Mouse (Mus musculus) embryonic facial prominence, embryonic 10.5 days (tissue): ENCODE measurements around the gene Naa30. TPM values are rescaled to one million over a fixed set of nuclear protein-coding genes. Genes with fewer than 3 reads are reported as not detected.
"Not testable (repeated sequence)": the region's sequence is repeated elsewhere in the genome, so short reads cannot be mapped to it uniquely, and the experiment has no call there.

Experiments
- DNase-seq: peaks from one replicate; pipeline ENCODE4 v3.0.0-alpha.2; 2017; ENCODE audit warnings: low spot score
- H3K27ac ChIP-seq: fragments of 300-500 bp; sonication (generic); replicated peaks from 2 replicates; pipeline ENCODE4 v1.5.1; 2016; ENCODE audit warnings: mild to moderate bottlenecking
- H3K27me3 ChIP-seq: fragments of 300-500 bp; sonication (generic); replicated peaks from 2 replicates; pipeline ENCODE4 v1.6.1; 2016; ENCODE audit warnings: low read depth, mild to moderate bottlenecking; ENCODE audit not compliant: poor library complexity, severe bottlenecking
- H3K36me3 ChIP-seq: fragments of 300-500 bp; sonication (generic); replicated peaks from 2 replicates; pipeline ENCODE4 v1.6.1; 2016; ENCODE audit warnings: mild to moderate bottlenecking, moderate library complexity
- H3K4me1 ChIP-seq: fragments of 300-500 bp; sonication (generic); 2 replicates; pipeline ENCODE4 v1.6.1; 2016
- H3K4me3 ChIP-seq: fragments of 300-500 bp; sonication (generic); 2 replicates; pipeline ENCODE4 v1.5.1; 2016; ENCODE audit warnings: mild to moderate bottlenecking, moderate library complexity
- H3K9me3 ChIP-seq: fragments of 300-500 bp; sonication (generic); 2 replicates; pipeline ENCODE4 v1.6.1; 2016; ENCODE audit warnings: mild to moderate bottlenecking
- WGBS: fragments of 180-500 bp; shearing (Covaris S2); methylation state at CpG from one replicate; pipeline ENCODE4 v1.1.7; 2016; 5-methylcytosine and 5-hydroxymethylcytosine counted together
- polyA plus RNA-seq: library from polyadenylated mRNA; unstranded; fragments of >200 nt; fragmentation: Nextera tagmentation; extraction: Ambion mirVana; gene quantifications from 2 replicates; pipeline ENCODE4 v1.2.1, GENCODE M21; 2016

Gene Naa30
- polyA plus RNA-seq, 1 experiment from 2014 or later = 8.7 TPM

- H3K27ac ChIP-seq = peak overlapping the region; percentile 93
- H3K36me3 ChIP-seq = peaks cover 27% of the 10 kb centered on the region
- H3K4me3 ChIP-seq = peak overlapping the region; percentile 98
- no peaks in the 10 kb centered on the region for H3K9me3 ChIP-seq
- DNase-seq = peak; percentile 13
- WGBS = 62% methylated on average over 16 of the region's 16 CpGs
- H3K27me3 ChIP-seq = no peaks in the 10 kb centered on the region
- peaks cover 25% of the 10 kb centered on the region for H3K4me1 ChIP-seq
Observed at GRCm38 (mm10) chr14:49173290-49174135, 1.5 kb downstream of the Naa30 start.

DNA sequence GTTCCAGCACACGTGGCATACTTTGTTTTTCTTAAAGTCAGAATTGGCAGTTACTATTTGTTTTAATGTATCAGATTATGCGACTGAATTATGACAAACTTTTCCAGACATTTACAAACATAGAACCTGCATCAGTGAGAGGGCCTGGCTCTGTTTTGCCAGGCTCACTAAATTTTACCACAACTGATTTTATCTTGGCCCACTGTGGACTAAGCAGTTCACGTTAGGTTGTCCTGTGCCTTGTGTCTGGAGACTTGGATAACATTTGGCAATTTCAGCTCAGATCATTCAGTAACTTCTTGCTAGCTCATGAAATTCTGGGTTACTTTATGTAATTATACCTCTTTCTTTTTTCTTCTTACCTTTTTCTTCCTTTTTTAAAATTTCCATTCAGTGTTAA is 7.7 kb downstream of the Naa30 start:
- no peaks in the 10 kb centered on the region for H3K9me3 ChIP-seq
- no peak overlapping the region for H3K4me3 ChIP-seq
- no peak for DNase-seq
- H3K27ac ChIP-seq = no peak overlapping the region
- no peaks in the 10 kb centered on the region for H3K27me3 ChIP-seq
- peaks cover 1% of the 10 kb centered on the region; the same call in 1 of the 2 replicates for H3K4me1 ChIP-seq
- WGBS = 83% methylated on average over 3 of the region's 3 CpGs
- peaks cover 64% of the 10 kb centered on the region for H3K36me3 ChIP-seq

- no peak overlapping the region for H3K4me3 ChIP-seq
- H3K4me1 ChIP-seq = no peaks in the 10 kb centered on the region
- H3K9me3 ChIP-seq = no peaks in the 10 kb centered on the region
- DNase-seq = no peak
- WGBS = 92% methylated on average over 2 of the region's 2 CpGs
- H3K27me3 ChIP-seq = no peaks in the 10 kb centered on the region
- peaks cover 92% of the 10 kb centered on the region for H3K36me3 ChIP-seq
- H3K27ac ChIP-seq = no peak overlapping the region
Observed at GRCm38 (mm10) chr14:49186270-49186669, 14.2 kb downstream of the Naa30 start.

DNA sequence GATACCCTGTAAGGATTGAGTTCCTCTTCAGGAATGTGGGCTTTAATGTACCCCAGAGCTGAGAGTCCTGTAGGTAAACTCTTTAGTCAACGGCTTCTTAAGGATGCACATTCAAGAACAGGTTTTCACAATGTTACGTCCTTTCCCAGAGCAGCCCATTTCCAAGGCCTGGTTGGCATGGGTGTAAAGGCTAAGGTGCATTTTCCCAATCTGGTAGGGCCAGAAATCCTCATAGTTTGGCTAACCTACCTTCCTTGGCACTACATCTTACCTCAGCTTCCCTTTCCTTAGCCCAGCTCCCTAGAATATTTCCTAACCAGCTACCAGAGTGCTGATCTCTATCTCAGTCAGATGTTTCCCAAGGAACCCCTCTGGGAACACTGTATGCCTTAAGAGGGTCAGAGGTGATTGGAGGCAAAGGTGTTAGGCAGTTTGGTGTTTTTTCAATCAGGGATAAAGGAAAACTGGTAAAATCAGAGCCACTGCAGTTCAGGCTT is 25.1 kb downstream of the Naa30 start:
- peaks cover 6% of the 10 kb centered on the region for H3K36me3 ChIP-seq
- H3K27ac ChIP-seq = no peak overlapping the region
- no peaks in the 10 kb centered on the region for H3K9me3 ChIP-seq
- H3K4me1 ChIP-seq = no peaks in the 10 kb centered on the region
- no peak for DNase-seq
- no peak overlapping the region for H3K4me3 ChIP-seq
- H3K27me3 ChIP-seq = no peaks in the 10 kb centered on the region
- WGBS = 87% methylated on average over 2 of the region's 2 CpGs

DNA sequence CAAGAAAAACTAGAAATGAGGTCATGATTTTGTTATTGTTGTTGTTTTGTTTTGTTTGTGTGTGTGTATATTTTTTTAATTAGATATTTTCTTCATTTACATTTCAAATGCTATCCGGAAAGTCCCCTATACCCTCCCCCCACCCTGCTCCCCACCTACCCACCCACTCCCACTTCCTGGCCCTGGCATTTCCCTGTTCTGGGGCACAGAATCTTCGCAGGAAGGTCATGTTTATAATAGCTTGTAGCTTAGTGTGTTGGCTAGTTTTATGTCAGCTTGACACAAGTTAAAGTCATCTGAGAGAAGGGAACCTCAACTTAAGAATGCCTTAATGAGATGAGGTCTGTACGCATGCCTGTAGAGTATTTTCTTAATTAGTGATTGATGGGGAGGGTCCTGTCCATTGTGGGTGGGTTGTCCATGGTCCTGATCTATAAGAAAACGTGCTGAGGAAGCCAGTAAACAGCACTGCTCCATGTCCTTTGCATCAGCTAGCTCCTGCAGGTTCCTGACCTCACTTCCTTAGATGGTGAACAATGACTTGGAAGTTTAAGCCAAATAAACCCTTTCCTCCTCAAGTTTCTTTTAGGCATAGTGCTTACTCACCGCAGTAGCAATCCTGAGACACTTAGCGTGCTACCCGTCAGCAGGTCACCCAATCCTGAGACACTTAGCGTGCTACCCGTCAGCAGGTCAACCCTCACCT is 29.2 kb downstream of the Naa30 start:
- WGBS = 78% methylated on average over 9 of the region's 9 CpGs
- H3K9me3 ChIP-seq = no peaks in the 10 kb centered on the region
- no peak overlapping the region for H3K4me3 ChIP-seq
- H3K27me3 ChIP-seq = no peaks in the 10 kb centered on the region
- no peak overlapping the region for H3K27ac ChIP-seq
- no peak for DNase-seq
- no peaks in the 10 kb centered on the region for H3K36me3 ChIP-seq
- H3K4me1 ChIP-seq = no peaks in the 10 kb centered on the region

DNA sequence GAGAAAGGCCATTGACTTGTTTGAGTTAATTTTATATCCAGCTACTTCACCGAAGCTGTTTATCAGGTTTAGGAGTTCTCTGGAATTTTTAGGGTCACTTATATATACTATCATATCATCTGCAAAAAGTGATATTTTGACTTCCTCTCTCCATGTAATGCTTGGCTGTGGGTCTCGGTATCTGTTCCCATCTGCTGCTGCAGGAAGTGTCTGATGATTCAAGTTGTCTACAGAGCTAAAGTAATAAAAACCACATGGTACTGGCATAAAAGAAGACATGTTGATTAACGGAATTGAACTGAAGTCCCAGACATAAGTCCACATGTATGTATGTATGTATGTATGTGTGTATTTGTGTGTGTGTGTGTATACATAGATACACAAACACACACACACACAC is 38.2 kb downstream of the Naa30 start:
- DNase-seq, H3K27me3 ChIP-seq, H3K4me3 ChIP-seq, H3K4me1 ChIP-seq, H3K27ac ChIP-seq, H3K9me3 ChIP-seq, H3K36me3 ChIP-seq: not testable (repeated sequence)
- WGBS = 78% methylated on average over 3 of the region's 3 CpGs

GRCm38 (mm10) chr14:49218677-49219076 is 46.7 kb downstream of the Naa30 start:
- no peaks in the 10 kb centered on the region for H3K4me1 ChIP-seq
- no peaks in the 10 kb centered on the region for H3K9me3 ChIP-seq
- 73% methylated on average over 7 of the region's 7 CpGs for WGBS
- no peaks in the 10 kb centered on the region for H3K36me3 ChIP-seq
- no peaks in the 10 kb centered on the region for H3K27me3 ChIP-seq
- no peak for DNase-seq
- no peak overlapping the region for H3K27ac ChIP-seq
- H3K4me3 ChIP-seq = no peak overlapping the region

DNA sequence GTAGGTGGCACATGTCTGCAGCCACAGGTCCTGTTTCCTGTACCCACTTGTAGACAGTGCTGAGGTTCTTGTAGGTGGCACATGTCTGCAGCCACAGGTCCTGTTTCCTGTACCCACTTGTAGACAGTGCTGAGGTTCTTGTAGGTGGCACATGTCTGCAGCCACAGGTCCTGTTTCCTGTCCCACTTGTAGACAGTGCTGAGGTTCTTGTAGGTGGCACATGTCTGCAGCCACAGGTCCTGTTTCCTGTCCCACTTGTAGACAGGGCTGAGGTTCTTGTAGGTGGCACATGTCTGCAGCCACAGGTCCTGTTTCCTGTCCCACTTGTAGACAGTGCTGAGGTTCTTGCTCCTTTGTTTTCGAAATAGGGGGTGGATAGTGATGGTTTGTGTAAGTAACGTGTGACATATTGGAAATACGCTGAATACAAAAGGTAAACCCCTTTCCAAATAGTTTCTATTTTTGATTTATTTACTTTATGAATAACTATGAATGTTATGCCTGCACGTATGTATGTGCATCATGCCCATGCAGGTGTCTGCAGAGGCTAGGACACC is 47.5 kb downstream of the Naa30 start:
- not testable (repeated sequence) for DNase-seq, H3K4me1 ChIP-seq, H3K4me3 ChIP-seq, H3K27me3 ChIP-seq, H3K9me3 ChIP-seq, H3K27ac ChIP-seq, H3K36me3 ChIP-seq
- WGBS = 90% methylated on average over 4 of the region's 4 CpGs

DNA sequence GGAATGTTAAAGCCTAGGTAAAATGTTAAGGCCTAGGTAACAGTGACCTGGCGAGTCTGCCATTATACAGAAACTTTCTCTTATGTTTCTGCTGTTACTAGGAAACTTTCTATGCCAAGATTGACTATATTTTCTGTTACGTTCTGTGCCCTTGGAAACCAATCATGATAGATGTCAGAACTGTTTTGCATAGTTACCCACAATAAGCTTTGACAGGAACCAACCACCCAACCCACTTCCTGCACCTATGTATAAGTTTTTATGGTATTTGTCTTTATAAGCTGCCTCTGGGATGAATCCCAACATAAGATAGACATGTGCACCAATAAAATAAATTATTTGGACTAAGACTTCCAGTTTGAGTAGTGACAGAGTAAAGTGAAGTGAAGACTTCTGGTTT is 49.7 kb downstream of the Naa30 start:
- H3K27ac ChIP-seq = no peak overlapping the region
- no peaks in the 10 kb centered on the region for H3K4me1 ChIP-seq
- DNase-seq = no peak
- no peaks in the 10 kb centered on the region for H3K36me3 ChIP-seq
- H3K4me3 ChIP-seq = no peak overlapping the region
- H3K27me3 ChIP-seq = no peaks in the 10 kb centered on the region
- 84% methylated on average over 2 of the region's 2 CpGs for WGBS
- H3K9me3 ChIP-seq = no peaks in the 10 kb centered on the region

DNA sequence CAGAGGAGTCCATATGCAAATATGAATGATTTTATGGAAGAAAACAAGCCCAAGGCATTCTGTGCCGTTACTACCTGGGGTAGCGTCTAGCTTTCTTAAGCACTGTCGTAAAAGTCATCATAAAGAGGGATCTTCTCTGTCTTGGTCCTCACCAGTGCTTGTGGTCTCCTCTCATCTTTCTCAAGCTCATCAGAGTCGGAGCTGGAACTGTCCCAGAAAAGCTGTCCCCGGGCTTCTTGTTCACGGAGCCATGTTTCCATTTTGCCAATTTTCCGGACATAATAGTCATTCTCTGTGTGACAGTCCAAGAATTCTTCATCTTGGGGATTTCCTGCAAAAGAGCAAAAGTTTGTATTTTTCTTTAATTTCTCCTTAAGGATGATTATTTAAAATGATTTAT is 54.4 kb downstream of the Naa30 start:
- no peak for DNase-seq
- 91% methylated on average over 7 of the region's 7 CpGs for WGBS
- H3K27ac ChIP-seq = no peak overlapping the region

DNA sequence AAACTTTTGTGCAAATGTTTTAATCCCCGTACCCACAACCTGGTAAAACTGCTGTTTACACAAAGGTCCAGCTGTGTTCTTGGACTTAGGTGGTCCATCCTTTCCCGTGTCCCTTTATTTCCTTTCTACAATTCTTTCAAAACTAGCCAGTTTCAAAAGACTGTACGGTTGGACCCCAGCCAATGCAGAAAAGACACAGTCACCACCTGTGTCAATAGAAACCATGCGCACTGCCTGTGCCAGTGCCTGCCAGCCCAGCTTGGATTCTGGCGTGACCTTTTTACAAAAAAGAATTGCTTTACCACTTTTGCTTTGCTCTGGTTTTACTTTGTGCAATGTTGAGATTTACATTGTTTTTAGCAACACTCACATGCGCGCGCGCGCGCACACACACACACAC is 55.0 kb downstream of the Naa30 start:
- Histone ChIP-seq H3K27me3 (no peaks in the 10 kb centered on the region), H3K4me1 (no peaks in the 10 kb centered on the region), H3K36me3 (no peaks in the 10 kb centered on the region), H3K9me3 (no peaks in the 10 kb centered on the region), H3K27ac (no peak overlapping the region), H3K4me3 (no peak overlapping the region)
- DNase-seq = no peak
- 90% methylated on average over 11 of the region's 11 CpGs for WGBS

More for the DNA sequence above, 54.4 kb downstream of the Naa30 start:
- no peaks in the 10 kb centered on the region for H3K9me3 ChIP-seq
- no peaks in the 10 kb centered on the region for H3K36me3 ChIP-seq
- H3K4me1 ChIP-seq = no peaks in the 10 kb centered on the region
- no peak overlapping the region for H3K4me3 ChIP-seq
- H3K27me3 ChIP-seq = no peaks in the 10 kb centered on the region

DNA sequence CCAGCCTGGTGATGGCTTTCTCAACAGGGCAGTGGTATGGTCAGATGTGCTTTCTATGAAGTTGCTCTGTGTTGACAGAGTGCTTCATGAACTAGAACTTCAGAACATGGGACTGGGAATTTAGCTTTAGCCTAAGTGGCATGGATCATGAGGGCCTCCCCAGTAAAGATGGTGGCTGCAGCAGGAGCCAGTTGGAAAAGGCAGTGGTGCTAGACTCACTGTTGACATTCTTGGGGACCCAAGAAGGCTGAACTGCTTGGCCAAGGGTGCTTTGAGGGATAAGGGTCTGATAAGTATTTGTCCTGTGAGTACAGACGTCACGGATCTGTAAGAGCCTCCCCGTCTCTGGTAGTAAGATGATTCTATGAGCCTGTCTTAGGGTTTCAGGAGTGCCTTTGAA is 59.8 kb downstream of the Naa30 start:
- WGBS = 92% methylated on average over 3 of the region's 3 CpGs
- Histone ChIP-seq H3K27ac (no peak overlapping the region), H3K27me3 (no peaks in the 10 kb centered on the region), H3K36me3 (no peaks in the 10 kb centered on the region), H3K4me3 (no peak overlapping the region), H3K9me3 (no peaks in the 10 kb centered on the region), H3K4me1 (no peaks in the 10 kb centered on the region)
- no peak for DNase-seq
